Mouse (Mus musculus) gastrocnemius, postnatal 14 days (tissue): ENCODE measurements around the gene Scarf2. TPM values are rescaled to one million over a fixed set of nuclear protein-coding genes. Genes with fewer than 3 reads are reported as not detected.
A peak's percentile ranks its signal among the peaks of the same experiment; 100 is the strongest.

ENCODE experiments used
- DNase-seq: peaks from one replicate; pipeline ENCODE4 v3.0.0; 2021; ENCODE audit warnings: mixed read lengths
- intact Hi-C: fragments of 180-260 bp; cut with DNase I; formaldehyde crosslinking; loops from one replicate; pipeline ENCODE4 v1.15.1; 2025; ENCODE audit warnings: low total_unique reads
- total RNA-seq, 2 experiments: library from RNA; stranded (reverse); gene quantifications; 2 replicates each; pipeline ENCODE4 v1.2.3; 2021

Scarf2 gene
- total RNA-seq, 2 experiments from 2014 or later = 9.4 to 12.1 TPM

GRCm38 (mm10) chr16:17797812-17798311 lies 780 bp downstream of the Scarf2 start:
- DNase-seq = no peak
- intact Hi-C loops = no loop called here

GRCm38 (mm10) chr16:17798321-17799180 lies 1.5 kb downstream of the Scarf2 start:
- intact Hi-C loops = no loop called here

GRCm38 (mm10) chr16:17799584-17799983 lies 2.5 kb downstream of the Scarf2 start:
- no peak for DNase-seq

More at GRCm38 (mm10) chr16:17798321-17799180, 1.5 kb downstream of the Scarf2 start:
- DNase-seq = peak; percentile 85

GRCm38 (mm10) chr16:17801777-17802455 lies 4.8 kb downstream of the Scarf2 start:
- intact Hi-C loops = no loop called here

More at GRCm38 (mm10) chr16:17799584-17799983, 2.5 kb downstream of the Scarf2 start:
- intact Hi-C loops = no loop called here

GRCm38 (mm10) chr16:17802456-17802838 lies 5.4 kb downstream of the Scarf2 start:
- intact Hi-C loops = no loop called here
- no peak for DNase-seq

More at GRCm38 (mm10) chr16:17801777-17802455, 4.8 kb downstream of the Scarf2 start:
- DNase-seq = no peak

- intact Hi-C loops = no loop called here
- DNase-seq = peak; percentile 45
Observed at GRCm38 (mm10) chr16:17802839-17803674, 6.0 kb downstream of the Scarf2 start.

- no peak for DNase-seq
- intact Hi-C loops = no loop called here
Observed at GRCm38 (mm10) chr16:17803675-17804448, 6.8 kb downstream of the Scarf2 start.

- intact Hi-C loops = no loop called here
- no peak for DNase-seq
Observed at GRCm38 (mm10) chr16:17804449-17804912, 7.4 kb downstream of the Scarf2 start.

- intact Hi-C loops = no loop called here
- DNase-seq = no peak
Observed at GRCm38 (mm10) chr16:17804982-17805381, 7.9 kb downstream of the Scarf2 start.

- intact Hi-C loops = no loop called here
- no peak for DNase-seq
Observed at GRCm38 (mm10) chr16:17806581-17807191, 9.6 kb downstream of the Scarf2 start.

- intact Hi-C loops = no loop called here
- DNase-seq = peak; percentile 90
Observed at GRCm38 (mm10) chr16:17807192-17808009, 10.3 kb downstream of the Scarf2 start.

- no peak for DNase-seq
- intact Hi-C loops = no loop called here
Observed at GRCm38 (mm10) chr16:17809125-17809524, 12.0 kb downstream of the Scarf2 start.

GRCm38 (mm10) chr16:17809711-17810110 lies 12.6 kb downstream of the Scarf2 start:
- DNase-seq = peak; percentile 84
- intact Hi-C loops = loop anchor here (5.0 kb wide), 1 partner anchor 62 kb away; no protein-coding TSS in a partner anchor

GRCm38 (mm10) chr16:17812120-17812519 lies 15.0 kb downstream of the Scarf2 start:
- intact Hi-C loops = loop anchor here (5.0 kb wide), 1 partner anchor 65 kb away; no protein-coding TSS in a partner anchor
- no peak for DNase-seq

- intact Hi-C loops = loop anchor here (5.0 kb wide), 1 partner anchor 66 kb away; no protein-coding TSS in a partner anchor
- DNase-seq = no peak
Observed at GRCm38 (mm10) chr16:17813173-17813572, 16.1 kb downstream of the Scarf2 start.

GRCm38 (mm10) chr16:17815411-17816402 lies 18.6 kb downstream of the Scarf2 start:
- peak; percentile 63 for DNase-seq
- intact Hi-C loops = loop anchor here (5.0 kb wide), 1 partner anchor 33 kb away; no protein-coding TSS in a partner anchor
